Mouse (Mus musculus): ENCODE data around the gene Mansc1.

The Mansc1 gene

DNA sequence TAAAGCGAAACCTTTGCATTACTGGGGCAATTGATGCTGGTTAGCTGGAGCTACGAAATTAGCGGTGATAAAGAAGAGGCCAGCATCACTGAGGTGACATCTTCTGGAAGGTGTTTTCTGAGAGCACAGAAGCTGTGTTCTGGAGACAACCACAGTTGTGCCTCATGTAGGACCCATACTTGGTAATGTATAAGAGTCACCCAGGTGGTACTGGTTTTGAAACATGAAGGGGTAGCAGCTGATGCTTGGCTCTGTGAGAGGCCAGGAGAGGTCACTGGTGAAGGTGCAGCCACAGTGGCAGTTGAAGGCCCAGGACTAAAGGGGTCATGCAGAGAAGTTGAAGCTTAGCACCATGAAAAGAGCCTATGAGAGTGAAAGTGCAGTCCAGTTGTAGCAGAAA is 6.9 kb upstream of the Mansc1 start, which contains the start of gene Borcs5:
Gene Borcs5 (plus strand): TSS at position 301 of the 400 bp plus-strand sequence.
- DNase-seq (ENCODE audit: extremely low spot score): no peak

DNA sequence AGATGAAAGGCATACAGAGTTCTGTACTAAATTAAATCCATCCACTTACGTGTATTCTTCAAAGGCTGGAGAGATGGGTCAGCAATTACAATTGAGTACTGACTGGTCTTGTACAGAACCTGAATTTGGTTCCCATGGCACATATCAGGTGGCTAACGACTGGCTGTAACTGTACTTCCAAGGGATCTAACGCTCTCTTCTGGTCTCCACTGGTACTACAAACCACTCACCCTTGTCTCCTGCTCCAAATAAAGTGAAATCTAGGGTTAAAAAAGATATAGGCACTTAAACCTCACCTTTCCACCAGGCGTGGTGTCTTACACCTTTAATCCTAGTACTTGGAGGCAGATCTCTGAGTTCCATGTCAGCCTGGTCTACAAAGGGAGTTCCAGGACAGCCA is 4.2 kb upstream of the Mansc1 start:
- no peak for DNase-seq (ENCODE audit: extremely low spot score)

DNA sequence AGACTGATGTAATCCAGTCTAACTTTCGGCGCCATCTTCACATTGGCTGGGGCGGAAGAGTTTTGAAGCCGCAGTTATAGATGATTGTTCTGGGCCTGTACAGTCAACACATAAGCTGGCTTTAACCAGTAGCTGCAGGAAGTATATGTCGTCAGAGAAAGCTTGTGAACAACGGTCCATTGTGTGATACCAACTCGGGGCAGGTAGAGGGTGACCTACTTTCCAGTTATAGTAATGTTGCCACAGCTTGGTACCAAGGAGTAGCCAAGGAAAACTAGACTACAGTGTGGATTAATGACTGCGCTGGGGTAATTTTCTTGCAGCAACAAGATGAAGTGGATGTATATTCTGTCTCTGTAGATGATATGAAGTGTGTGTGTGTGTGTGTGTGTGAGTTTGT is 1.3 kb upstream of the Mansc1 start:
- no peak for DNase-seq (ENCODE audit: extremely low spot score)

DNA sequence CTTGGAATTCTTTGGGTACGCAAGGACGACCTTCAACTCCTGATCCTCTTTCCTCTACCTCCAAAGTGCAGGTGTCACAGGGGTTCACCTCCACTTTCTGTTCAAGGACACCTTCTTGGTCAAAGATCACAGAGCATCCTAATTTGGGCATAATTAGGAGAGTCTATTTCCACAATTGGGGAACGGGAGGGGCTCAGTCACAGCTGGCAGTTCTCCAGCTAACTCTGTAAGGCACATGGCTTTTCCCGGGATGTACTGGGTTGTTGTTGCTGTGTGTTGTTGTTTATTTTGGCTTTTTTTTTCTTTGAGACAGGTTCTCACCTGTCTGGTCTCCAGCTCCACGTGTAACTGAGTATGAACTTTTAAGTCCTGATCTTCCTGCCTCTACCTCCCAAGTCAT is 468 bp upstream of the Mansc1 start:
- DNase-seq (ENCODE audit: extremely low spot score): no peak

DNA sequence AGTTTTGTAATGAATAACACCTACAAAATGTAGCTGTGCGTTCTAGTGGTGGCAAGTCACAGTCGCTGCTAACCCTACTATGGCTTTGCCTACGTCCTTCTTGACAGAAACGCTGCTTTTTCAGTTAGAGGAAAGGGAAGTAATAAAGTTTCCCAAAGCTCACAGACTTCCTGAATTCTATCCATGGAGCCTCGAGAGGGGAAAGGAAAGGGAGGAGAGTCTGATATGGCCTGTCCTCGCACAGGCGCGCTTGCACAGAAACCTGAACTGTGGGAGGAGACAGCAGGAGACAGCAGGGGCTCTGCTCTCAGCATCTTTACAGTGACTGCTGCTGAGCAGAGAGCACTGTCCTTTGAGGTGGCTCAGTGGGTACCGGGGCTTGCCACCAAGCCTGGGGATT is 1.8 kb downstream of the Mansc1 start:
- DNase-seq (ENCODE audit: extremely low spot score): no peak

DNA sequence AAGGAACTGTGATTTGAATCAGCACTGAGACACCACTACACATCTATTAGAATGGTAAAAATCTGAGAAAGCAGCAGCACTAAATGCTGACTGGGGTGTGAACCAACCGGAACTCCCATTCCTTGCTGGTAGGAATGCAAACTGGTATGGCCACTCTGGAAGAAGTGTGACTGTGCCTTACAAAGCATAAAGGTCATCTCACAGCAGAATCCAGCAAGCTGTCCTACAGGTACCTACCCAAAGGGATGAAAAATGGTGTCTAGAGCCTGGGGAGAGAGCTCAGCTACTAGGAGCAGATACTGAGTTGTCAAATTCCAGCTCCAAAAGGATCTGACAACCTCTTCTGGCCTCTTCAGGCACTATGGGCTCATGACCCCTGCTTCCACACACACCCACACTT is 5.7 kb downstream of the Mansc1 start:
- DNase-seq (ENCODE audit: extremely low spot score): no peak

DNA sequence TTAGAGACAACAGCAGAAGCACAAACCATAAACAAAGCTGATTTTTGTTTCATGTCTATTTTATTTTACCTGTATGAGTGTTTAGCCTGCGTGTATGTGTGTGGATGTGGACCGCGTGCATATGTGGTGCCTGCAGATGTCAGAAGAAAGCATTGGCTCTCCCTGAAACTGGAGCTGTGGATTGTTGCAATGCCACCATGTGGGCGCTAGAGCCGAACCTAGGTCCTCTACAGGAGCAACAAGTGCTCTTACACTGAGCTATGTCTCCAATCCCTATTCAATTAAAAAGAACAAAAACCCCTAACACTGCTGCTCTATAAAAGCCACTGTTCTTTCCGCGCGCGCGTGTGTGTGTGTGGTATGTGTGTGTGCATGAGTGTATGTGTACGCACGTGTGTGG is 6.9 kb downstream of the Mansc1 start:
- DNase-seq (ENCODE audit: extremely low spot score): no peak

DNA sequence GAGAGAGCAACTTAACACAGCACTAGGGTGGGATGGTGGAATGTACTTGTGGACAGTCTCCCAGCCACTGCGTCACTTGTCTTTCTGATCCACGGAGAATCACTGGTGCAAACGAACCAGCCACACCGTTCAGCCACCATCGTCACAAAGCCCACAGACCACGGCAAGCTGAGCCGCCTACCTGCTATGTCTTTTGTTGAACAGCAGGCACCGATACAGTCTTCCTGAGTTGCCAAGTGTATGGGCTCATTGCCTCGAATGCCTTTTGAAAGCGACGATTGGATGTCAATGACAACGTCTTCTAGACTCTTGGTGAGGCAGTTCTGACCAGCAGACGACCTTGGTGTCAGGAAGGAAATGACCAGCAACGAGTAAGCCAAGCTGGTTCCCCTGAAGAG is 10.7 kb downstream of the Mansc1 start:
- DNase-seq (ENCODE audit: extremely low spot score): no peak

DNA sequence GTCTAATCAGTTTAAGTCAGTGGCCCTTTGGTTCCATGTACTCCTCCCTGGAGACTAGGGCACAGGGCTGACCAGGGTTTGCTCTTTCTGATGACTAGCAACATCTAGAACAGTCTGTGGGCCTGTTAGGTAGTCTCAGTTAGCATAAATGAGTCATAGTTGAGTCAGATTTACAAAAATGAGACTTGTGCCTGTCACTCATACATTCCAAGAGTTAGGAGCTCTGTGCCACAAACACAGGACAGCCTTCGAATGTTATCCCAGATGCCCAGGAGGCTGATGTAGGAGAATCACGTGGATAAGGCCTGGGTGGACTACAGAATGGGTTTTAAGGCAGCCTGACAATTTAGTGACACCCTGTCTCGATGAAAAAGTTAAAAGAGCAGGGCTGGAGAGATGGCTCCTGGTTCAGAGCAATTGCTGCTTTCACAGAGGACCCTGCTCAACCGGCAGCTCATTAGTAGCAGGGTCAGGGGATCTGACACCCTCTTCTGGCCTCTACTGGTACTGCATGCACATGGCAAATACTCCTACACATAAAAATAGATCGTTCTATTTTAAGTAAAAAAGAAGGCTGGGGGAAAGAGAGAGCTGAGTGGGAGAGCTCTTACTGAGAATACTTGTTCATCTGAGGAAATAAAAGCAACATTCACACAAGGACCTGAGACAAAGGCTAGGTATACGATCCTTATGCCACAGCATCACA is 11.3 kb downstream of the Mansc1 start:
- DNase-seq (ENCODE audit: extremely low spot score): no peak

DNA sequence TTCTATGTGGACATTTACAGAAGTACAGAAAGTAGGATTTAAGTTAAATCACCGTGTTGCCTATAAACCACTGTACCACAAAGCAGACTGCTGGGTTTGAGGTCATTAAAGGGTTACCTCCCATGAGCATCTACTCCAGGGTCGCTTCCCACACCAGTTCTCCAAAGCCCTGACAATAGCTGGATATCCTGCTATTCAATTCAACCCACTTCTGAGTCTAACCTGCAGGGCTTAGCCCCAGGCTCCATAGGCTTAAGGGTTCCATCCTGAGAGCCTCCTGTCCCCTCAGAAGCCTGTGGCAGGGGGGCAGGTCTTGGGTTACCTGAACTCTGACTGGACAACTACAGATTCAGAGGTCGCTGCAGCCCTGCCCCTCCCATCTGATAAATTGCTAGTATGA is 12.2 kb downstream of the Mansc1 start:
- no peak for DNase-seq (ENCODE audit: extremely low spot score)

DNA sequence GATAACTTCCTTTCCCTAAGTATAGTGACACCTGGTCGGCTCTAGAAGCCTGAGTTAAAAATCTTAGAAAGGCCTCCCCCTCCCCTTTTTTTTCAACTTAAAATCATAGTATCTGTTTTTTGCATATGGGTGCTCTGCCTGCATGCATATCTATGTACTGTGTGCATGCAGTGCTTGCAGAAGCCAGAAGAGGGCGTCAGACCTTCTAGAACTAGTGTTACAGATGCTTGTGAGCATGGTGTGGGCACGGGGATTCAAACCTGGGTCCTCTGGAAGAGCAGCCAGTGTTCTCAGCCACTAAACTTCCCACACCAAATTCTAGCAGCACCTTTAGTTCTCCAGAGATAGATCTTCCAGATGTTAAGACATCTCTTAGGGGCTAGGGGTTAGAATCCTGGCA is 14.7 kb downstream of the Mansc1 start:
- DNase-seq (ENCODE audit: extremely low spot score): no peak

DNA sequence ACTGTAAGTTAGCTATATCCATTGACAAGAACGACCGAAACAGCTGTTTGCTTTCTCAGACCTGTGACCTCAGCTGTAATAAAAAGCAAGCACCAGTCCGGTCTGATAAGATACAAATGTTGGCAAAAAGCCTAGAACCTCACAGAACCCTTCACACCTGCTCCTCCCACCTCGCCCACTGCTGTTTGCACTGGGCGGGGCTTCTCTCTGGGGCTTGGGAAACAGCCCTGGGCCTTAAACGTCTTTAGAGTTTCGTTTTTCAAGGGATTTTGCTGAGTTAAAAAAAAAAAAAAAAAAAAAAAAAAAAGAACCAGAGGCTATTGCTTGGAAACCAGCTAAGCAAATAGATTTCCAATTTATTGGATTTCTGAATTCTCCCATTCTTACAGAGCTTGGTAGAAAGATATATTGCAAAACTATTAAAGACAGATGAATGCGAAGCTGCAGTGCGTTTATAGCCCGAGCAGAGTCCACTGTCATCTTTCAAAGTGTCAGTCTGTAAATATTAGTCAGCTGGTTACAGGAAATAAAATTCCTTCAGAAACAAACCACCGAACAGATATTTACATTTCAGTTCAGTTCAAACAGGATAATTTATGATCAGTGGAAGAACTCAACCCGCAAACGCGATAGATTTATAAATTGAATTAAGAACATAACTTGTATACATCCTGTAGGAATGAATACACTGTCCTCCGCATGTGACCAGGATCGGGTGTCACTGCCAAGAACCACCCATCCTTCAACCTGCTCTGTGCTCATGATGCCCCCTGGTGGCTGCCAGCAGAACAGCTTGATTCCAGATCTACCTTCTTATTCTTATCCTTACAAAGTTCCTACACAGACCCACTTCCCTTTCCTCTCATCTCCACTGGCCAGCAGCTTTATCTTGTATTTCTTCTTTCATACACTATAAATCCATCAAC is 17.3 kb downstream of the Mansc1 start:
- DNase-seq (ENCODE audit: extremely low spot score): peak; percentile 79

DNA sequence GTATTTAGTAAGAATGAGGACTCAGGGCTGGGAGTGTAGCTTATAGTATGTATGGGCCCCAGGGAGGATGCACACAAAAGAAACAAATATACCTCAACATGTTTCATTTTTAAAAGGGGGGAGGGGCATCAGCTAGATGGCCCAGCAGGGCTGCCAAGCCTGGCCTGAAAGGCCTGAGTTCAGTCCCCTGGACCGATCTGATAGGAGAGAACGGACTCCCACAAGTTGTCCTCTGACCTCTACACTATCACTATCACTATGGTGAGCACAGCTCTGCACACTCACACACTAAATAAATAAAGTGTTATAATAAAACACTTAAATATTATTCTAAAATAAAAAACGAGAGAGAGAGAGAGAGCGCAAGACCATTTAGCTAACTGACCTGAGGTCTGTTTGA is 18.0 kb downstream of the Mansc1 start:
- DNase-seq (ENCODE audit: extremely low spot score): no peak

DNA sequence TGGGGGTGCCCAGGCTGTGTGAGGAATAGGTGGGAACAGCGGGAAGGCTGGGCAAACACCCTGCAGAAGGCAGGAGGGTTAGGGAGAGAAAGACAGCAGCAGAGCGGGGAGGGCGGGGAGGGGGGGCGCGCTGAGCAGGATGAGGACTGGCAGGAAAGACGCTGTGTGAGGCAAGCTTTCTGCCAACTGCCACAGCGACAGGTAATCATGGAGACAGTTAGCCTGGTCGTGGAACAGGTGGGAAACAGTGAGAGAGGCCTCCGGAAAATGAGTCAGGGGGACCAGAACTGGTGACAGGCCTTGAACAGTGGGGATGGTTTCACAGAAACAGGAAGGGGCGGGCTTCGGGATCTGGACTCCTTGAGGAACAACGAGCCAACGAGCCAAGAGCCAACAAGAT is 20.4 kb downstream of the Mansc1 start:
- DNase-seq (ENCODE audit: extremely low spot score): no peak

DNA sequence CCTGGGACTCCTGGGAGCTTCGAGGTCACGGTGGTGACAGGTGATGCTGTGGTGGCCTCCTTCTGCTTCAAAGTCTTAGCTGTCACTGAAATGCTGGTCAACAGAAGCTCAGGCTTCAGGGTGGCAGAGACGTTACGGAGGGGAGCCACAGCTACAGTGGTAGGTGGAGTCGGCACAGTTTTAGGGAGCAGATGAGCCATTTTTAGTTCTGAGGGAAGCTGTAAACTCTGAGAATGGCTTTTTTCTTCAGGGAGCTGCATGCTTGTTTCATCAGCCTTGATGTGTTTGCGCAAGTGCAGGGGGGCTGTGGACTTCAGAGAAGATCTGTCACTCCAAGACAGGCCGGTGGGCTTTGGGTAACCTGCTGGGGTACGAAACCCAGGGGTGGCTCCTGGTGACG is 21.9 kb downstream of the Mansc1 start:
- DNase-seq (ENCODE audit: extremely low spot score): no peak

DNA sequence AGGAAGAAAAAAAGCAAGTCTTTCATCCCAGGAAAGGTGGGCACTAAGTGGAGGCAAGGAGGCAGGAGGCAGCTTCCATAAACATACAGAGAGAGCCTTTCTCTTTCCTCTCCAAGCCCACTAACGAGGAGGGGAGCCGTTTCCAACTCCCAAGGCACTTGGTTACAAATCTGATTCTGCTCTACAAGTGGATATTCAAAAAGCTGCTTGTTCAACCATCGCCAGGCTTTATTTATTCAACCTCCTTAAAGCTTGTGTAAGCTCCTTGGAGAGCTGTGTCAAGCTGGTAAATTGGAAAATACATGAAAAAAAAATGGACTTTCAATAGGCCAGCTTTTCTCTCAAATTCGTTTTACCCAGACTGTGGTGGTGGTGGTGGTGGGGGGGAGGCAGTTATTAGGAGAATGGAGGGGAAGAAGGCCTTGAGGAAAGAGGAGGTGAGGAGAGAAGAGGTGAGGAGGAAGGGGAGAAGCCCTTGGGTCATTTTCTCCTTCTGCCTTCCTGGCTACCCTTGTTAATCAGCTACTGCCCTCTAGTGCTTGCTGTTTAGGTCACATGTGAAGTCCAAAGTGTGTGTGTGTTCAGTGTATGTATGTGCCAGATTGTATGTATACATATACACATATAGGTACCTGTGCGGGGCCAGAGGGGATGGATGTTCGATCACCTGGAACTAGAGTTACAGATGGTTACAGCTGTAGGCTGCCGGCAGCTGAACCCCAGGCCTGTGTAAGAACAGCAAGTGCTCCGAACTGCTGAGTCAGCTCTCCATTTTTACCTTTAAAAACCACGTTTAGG is 25.1 kb downstream of the Mansc1 start:
- peak; percentile 43 for DNase-seq (ENCODE audit: extremely low spot score)

DNA sequence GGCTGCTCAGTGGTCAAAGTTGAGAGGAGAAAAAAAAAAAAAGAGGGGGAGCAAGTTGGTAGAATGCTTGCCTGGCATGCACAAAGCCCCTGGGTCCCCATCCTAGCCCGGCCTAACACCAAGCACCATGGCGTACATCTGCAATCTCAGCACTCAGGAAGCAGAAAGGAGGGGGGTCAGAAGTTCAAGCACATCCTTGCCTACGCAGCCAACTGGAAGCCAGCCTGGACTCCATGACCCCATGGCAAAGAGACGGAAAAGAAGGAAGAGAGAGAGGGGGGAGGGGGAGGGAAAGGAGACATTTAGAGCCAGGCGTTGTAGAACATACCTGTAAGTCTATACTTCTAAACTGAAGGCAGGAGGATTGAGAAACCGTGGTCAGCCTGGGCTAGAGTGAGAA is 25.7 kb downstream of the Mansc1 start:
- DNase-seq (ENCODE audit: extremely low spot score): no peak

DNA sequence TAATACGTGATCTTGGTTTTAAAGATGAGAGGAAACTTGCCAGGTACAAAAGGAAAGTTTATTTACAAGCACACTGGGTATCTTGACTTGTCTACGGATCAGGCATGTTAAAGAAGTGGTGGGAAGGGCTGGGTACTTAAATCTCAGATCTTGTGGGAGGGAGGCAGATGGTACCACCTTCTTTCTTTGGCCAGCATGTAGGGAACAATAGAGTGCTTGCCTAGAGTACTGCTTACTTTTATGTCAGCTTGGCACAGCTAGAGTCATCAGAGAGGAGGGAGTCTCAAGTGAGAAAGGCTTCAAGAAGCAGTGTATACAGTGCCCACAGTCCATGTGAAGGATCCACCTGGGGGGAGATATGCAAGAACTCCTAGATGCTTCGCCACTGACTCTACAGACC is 27.1 kb downstream of the Mansc1 start:
- no peak for DNase-seq (ENCODE audit: extremely low spot score)

DNA sequence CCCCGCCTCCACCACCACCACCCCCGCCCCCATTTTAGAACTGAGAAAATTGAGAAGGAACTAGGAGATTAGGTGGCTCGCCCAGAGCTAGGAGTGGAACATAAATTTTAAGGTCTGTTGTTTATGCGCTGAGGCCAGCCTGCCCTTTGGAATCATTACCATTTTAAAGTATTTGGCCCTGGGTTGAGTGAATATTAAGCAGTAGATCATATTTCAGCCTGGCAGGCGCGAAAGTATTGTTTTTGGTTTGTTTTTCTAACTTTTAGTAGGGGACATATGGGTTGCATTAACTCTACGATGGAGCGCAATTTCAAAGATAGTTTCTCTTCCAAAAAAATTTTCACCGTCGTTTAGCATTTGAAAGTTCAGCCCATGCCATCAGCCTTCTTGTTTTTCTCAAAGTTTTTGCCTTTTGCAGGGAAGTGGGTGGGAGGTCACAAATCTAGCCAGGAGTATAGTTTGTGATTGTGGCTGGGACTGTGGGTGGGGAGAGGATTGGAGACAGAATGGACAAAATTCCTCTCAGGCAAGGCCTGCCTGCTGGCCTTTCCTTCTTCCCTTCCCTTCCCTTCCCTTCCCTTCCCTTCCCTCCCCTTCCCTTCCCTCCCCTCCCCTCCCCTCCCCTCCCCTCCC is 29.8 kb downstream of the Mansc1 start:
- DNase-seq (ENCODE audit: extremely low spot score): no peak

DNA sequence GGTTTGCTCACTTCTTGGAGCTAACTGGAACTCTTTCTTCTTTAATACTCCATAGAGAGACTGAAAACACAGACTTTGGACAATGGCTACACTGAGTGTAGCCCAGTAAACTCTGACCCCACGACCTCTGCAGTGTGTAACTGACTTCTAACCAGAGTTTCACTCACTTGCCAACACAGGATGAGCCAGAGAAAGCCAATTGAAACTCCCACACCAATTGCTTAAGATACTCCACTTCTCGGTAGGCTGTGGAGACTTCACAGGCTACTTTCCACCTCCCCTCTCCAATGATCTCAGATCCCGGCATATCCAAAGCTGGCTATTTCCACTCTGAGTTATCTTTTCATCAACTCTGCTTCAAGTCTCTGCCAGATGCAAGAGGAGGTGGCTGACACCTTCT is 30.5 kb downstream of the Mansc1 start:
- DNase-seq (ENCODE audit: extremely low spot score): no peak

DNA sequence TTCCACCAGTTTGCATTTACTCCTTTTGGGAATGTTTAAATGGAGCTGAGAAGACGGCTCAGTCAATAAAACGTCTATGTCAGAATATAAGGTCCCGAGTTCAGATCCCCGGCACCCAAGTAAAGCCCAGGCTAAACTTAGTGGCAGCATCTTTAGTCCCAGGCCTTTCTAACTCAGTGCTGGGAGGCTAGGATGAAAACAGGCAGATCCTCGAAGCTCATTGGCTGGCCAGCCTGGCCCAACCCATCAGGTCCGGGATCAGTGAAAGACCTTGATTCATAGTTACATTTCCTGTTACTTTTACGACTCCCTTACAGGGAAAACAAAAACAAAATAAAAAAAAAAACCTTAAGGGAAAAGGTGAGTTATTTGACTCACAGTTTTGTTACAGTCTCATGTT is 31.2 kb downstream of the Mansc1 start:
- DNase-seq (ENCODE audit: extremely low spot score): no peak

DNA sequence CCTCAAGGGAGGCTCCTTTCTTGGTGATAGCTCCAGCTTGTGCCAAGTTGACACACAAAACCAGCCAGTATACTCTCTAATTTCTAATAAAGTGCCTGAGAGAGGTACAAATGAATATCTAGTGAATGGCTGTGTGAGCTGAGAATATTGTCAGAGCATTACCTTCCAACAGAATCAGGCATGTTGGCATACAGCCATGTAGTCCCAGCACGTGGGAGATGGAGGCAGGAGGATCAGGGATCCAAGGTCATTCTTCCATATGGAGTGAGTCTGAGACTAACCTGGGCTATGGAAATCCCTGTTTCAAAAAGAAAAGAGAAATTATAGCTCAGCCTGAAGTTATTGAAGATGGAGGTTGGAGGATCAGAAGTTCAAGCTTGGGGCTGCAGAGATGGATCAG is 33.0 kb downstream of the Mansc1 start:
- DNase-seq (ENCODE audit: extremely low spot score): no peak

Measured in embryo, embryonic 9.5 days (tissue).